Comparison of ENCODE assay signal across 9 mouse cellular contexts in the genomic region with DNA sequence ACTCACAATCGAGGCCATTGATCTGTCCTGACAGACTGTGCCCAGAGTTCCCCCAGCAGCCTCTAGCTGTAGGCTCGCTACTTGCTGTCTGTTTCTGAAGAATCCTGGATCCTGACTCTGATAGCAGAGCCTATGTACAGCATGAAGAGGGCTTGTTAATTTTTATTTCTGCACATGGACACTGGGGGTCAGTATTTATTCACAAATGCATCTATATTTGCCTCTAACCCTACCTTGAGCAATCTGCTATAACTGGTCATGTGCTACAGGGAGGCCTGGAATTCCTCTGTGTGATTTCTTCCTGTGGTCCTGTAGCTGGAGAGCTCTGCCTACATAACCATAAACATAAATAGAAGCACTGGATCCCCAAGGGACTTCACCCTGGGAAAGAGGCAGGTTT. TPM values are rescaled to one million over a fixed set of nuclear protein-coding genes. Genes with fewer than 3 reads are reported as not detected.
DNase-seq lines count a peak whose midpoint lies in the region; ATAC-seq lines count a peak whose summit lies in the region.
"Had no signal": no experiment of that assay in that cellular context is flagged by ENCODE, and none has a peak within 500 bp of the region (broad histone marks: within the 10 kb centered on the region; RNA-seq: fewer than 3 reads in every experiment).

No protein-coding gene starts in this region.

- DNase-seq in heart, adult 11 months = no peak
- DNase-seq in MN1 (ENCODE audit: low spot score) = peak; percentile 78
- peak; percentile 42 for DNase-seq in retina, adult 2 months (ENCODE audit: low read depth, low spot score)
- DNase-seq in thymus, adult 18-20 months = no peak
- DNase-seq in layer of hippocampus, postnatal 25 days (ENCODE audit: extremely low spot score in 1 of 2, low spot score in 1 of 2) = no peak

- peak; percentile 61 for ATAC-seq in heart, embryonic 11.5 days (replicated peaks; ENCODE audit: insufficient number of reproducible peaks, low FRiP score, low TSS enrichment)
- peak; percentile 69 for ATAC-seq in embryonic facial prominence, embryonic 15.5 days (ENCODE audit: insufficient number of reproducible peaks, low FRiP score, low TSS enrichment, low read depth)
- peak; percentile 87 for ATAC-seq in limb, embryonic 12.5 days (ENCODE audit: insufficient number of reproducible peaks, insufficient read depth, low FRiP score, low TSS enrichment, low read depth)

- H3K27ac ChIP-seq in heart, embryonic 11.5 days (ENCODE audit: low read depth, low read length) = no peak overlapping the region
- no peak overlapping the region for H3K27ac ChIP-seq in embryonic facial prominence, embryonic 15.5 days (replicated peaks)
- no peak overlapping the region for H3K27ac ChIP-seq in limb, embryonic 12.5 days

- H3K4me2 ChIP-seq in heart, embryonic 11.5 days = no peak overlapping the region
- H3K4me2 ChIP-seq in embryonic facial prominence, embryonic 15.5 days (replicated peaks) = no peak overlapping the region
- H3K4me2 ChIP-seq in limb, embryonic 12.5 days = no peak overlapping the region

- no peaks in the 10 kb centered on the region for H3K36me3 ChIP-seq in heart, embryonic 11.5 days (ENCODE audit: control insufficient read depth, insufficient read depth, low read length)
- no peaks in the 10 kb centered on the region for H3K36me3 ChIP-seq in embryonic facial prominence, embryonic 15.5 days
- H3K36me3 ChIP-seq in limb, embryonic 12.5 days = 0 out of 2 replicates have a peak, but pooled peaks cover 5% of the 10 kb centered on the region

- 20% methylated on average over 2 of the region's 2 CpGs for WGBS in heart, embryonic 11.5 days (ENCODE audit: insufficient replicate concordance)
- 29% methylated on average over 2 of the region's 2 CpGs for WGBS in embryonic facial prominence, embryonic 15.5 days
- 56% methylated on average over 2 of the region's 2 CpGs for WGBS in limb, embryonic 12.5 days

- H3K9ac ChIP-seq in heart, embryonic 11.5 days (ENCODE audit: low read depth, low read length) = no peak overlapping the region
- no peak overlapping the region for H3K9ac ChIP-seq in embryonic facial prominence, embryonic 15.5 days
- H3K9ac ChIP-seq in limb, embryonic 12.5 days (replicated peaks) = no peak overlapping the region

- H3K9me3 ChIP-seq in heart, embryonic 11.5 days (replicated peaks; ENCODE audit: control insufficient read depth, low read length) = no peaks in the 10 kb centered on the region
- H3K9me3 ChIP-seq in embryonic facial prominence, embryonic 15.5 days (replicated peaks) = no peaks in the 10 kb centered on the region
- no peaks in the 10 kb centered on the region for H3K9me3 ChIP-seq in limb, embryonic 12.5 days

- 0 out of 2 replicates have a peak, but pooled peaks cover 7% of the 10 kb centered on the region for H3K4me1 ChIP-seq in heart, embryonic 11.5 days (ENCODE audit: control insufficient read depth, insufficient read depth, low read length)
- peaks cover 13% of the 10 kb centered on the region for H3K4me1 ChIP-seq in embryonic facial prominence, embryonic 15.5 days
- peaks cover 18% of the 10 kb centered on the region for H3K4me1 ChIP-seq in limb, embryonic 12.5 days (replicated peaks)

- H3K4me3 ChIP-seq in heart, embryonic 11.5 days (ENCODE audit: low read depth, low read length) = no peak overlapping the region
- no peak overlapping the region for H3K4me3 ChIP-seq in embryonic facial prominence, embryonic 15.5 days (replicated peaks)
- no peak overlapping the region for H3K4me3 ChIP-seq in limb, embryonic 12.5 days (replicated peaks)
- H3K4me3 ChIP-seq: erythroblast, embryonic 14.5 days had no signal

- no peaks in the 10 kb centered on the region for H3K27me3 ChIP-seq in heart, embryonic 11.5 days (ENCODE audit: control insufficient read depth, insufficient read depth, low read length)
- no peaks in the 10 kb centered on the region for H3K27me3 ChIP-seq in embryonic facial prominence, embryonic 15.5 days
- no peaks in the 10 kb centered on the region for H3K27me3 ChIP-seq in limb, embryonic 12.5 days

RNA-seq across cellular contexts. Expression of gene Bpgm, which starts 35.4 kb away (rescaled TPM):
- 57.6 and 58.8 TPM in 2 replicates for polyA plus RNA-seq in heart, embryonic 11.5 days (2014; fragmentation: Nextera tagmentation; extraction: Ambion mirVana)
- 42.4 and 49.5 TPM in 2 replicates for polyA plus RNA-seq in embryonic facial prominence, embryonic 15.5 days (2015; fragmentation: Nextera tagmentation; extraction: Ambion mirVana)
- 51.0 and 51.5 TPM in 2 replicates for polyA plus RNA-seq in limb, embryonic 12.5 days (2016; fragmentation: Nextera tagmentation; extraction: Ambion mirVana)
- 10 to 100 TPM; 70.7 to 78.1 TPM for total RNA-seq in layer of hippocampus, postnatal 25 days (2021)

Comparison
In these comparisons a context has a peak if more than half of its experiments do, and no peak if none do; other contexts are left out.
1. DNase-seq: peak in MN1 (single experiment) and retina, adult 2 months (single experiment); none in heart, adult 11 months (single experiment), thymus, adult 18-20 months (0 of 2) and layer of hippocampus, postnatal 25 days (0 of 2).
2. Peak in every context shown above with its lines, with median percentiles within 50 percentile points of each other: ATAC-seq.